Mouse (Mus musculus) kidney, adult 2 months (tissue): ENCODE measurements around the gene Fam219a.

Experiments used
- CTCF ChIP-seq: fragments of 200-500 bp; conservative IDR thresholded peaks from 2 replicates; pipeline ENCODE4 v1.5.1; 2011; ENCODE audit warnings: low read depth, mild to moderate bottlenecking, control low read depth, low read length, moderate library complexity, mixed read lengths; ENCODE audit not compliant: insufficient read depth, insufficient read length
- POLR2A ChIP-seq: fragments of 200-500 bp; IDR thresholded peaks from one replicate; pipeline ENCODE4 v1.6.1; 2011; ENCODE audit warnings: low read depth, low read length, control low read depth

GRCm38 (mm10) chr4:41506906-41507305 is 62.4 kb downstream of the Fam219a start:
- TF ChIP-seq CTCF: peak; percentile 15; the same call in 1 of the 2 replicates
- TF ChIP-seq POLR2A: no peak
